Mouse (Mus musculus): ENCODE measurements around the gene Fam92b. TPM values are rescaled to one million over a fixed set of nuclear protein-coding genes. Genes with fewer than 3 reads are reported as not detected.

Gene Fam92b
- total RNA-seq, 2 experiments from 2014 or later = 0.50 to 0.55 TPM

DNA sequence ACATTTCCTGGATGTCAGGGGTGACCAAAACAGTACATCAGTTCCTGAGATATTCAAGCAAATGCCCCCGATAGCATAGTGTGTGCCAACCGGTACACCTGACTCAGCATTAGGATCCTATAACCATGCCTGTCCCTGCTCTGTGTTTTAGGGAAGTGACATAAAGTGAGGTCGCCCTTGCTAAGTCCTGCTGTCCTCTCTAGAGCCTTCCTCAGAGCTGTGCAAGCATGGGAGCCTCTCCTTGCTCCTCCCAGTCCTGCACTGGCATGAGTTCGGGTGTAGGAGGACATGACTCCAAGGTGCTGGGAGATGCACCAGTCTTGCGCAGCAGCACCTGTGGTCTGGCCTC is 14.9 kb downstream of the Fam92b start:
- intact Hi-C loops (cut with DNase I) = no loop called here

DNA sequence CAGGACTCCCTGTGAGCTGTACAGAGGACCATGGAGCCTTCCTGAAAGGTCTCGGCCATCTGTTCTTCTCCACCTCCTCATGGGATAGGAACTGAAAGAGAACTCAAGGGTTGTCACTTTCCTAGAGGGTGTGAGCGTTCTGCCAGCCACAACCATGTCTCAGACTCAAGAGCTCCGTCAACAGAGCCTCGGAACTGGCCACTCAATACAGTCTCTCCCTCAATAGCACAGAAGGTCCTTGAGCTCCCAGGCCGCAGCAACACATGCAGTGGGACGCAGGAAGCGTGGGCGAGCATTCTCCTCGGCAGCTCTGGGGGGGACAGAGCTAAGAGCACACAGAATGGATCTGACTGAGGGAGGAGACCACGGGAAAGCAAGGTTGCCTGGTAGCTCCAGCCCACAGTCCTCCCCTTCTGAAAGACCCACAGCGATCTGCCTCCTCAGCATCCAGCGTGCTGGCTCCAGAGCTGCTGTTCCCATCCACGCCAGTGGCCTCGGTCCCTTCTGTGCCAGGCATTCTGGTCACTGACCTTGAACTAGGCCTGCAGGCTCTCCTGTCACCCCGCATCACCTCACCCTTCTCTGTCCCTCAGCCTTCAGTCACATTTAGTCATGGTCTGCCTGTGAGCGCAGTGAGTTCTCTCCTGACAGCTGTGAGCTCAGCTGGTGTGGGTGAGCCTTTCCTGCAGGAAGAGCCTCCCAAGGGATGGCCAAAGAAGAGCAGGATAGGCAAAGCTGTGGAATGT is 15.4 kb downstream of the Fam92b start:
- peak in 1 of 2 experiments; percentile 43 for DNase-seq (ENCODE audit: low spot score in 2 of 2)
- intact Hi-C loops (cut with DNase I) = no loop called here

More for the DNA sequence above, 14.9 kb downstream of the Fam92b start:
- DNase-seq (ENCODE audit: low spot score in 2 of 2) = no peak

DNA sequence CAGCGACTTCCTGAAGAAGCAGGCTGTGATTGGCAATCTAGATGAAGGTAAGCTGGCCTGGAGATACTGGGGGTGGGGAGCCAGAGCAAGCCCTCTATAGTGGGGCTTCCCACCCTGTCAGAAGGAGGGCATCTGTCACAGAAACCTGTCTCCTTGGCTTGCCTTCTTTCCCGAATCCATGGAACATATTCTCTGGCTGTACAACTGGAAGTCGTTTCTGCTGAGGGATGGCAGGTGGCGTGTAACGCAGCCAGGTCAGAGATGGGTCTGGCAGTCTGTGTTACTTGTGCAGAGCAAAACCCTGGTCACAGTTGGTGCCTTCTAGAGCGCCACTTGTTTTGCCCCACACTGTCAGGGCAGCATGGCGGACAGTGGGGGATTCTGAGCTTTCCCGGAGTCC is 16.9 kb downstream of the Fam92b start:
- intact Hi-C loops (cut with DNase I) = no loop called here
- DNase-seq (ENCODE audit: low spot score in 2 of 2) = no peak

DNA sequence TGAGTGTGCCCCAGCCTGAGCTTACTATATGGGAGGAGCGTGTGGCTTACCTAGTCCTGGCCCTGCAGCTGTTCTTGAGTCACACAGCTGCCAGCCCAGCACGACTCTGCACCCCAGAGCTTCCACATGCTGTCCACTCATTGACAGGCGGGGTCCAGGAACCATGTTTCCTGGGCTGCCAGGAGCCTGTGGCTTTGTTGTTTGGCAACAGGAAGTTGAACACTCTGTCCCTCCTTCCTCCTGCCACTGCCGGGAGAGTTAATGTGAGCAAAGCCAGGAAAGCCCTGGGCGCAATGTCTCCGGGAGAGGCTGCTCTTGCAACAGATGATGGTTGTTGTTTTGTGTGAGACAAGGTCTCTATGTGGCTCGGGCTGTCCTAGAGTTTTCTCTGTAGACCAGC is 24.6 kb downstream of the Fam92b start:
- intact Hi-C loops (cut with DNase I) = no loop called here
- DNase-seq (ENCODE audit: low spot score in 2 of 2) = no peak

DNA sequence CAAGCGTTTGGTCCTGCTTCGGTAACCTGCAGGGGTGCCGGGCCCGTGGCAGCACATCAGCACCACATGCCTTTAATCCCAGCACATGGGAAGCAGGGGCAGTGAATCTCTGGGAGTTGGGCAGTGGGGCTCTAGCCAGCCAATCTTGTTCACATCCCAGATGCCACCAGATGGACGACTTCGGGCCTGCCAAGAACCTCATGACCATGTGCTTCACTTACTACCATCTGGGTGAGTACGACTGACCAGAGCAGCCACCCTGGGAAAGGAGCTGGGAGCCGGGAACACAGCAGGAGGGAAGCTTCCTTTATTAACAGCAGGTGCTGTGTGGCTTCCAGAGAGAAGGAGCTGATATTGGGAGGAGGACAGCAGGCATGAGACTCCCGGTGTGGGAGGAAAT is 26.1 kb downstream of the Fam92b start:
- intact Hi-C loops (cut with DNase I) = no loop called here
- no peak for DNase-seq (ENCODE audit: low spot score in 2 of 2)

DNA sequence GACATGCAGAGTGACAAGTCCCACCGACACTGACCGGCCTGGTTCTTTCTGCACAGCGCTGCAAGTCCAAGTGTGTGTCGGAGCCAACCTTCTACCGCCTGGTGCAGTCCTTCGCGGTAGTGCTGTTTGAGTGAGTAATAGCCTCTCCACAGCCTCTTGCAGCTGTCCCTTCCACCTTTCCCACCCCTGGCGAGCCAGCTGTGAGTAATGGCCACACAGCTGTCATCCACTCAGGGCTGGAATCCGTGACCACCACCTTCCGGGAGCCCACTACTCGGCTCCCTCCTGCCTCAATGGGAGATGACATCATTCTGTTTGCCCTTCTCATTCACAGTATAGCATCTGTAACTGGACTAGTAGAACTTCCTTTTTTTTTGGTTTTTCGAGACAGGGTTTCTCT is 27.2 kb downstream of the Fam92b start:
- no peak for DNase-seq (ENCODE audit: low spot score in 2 of 2)
- intact Hi-C loops (cut with DNase I) = no loop called here

DNA sequence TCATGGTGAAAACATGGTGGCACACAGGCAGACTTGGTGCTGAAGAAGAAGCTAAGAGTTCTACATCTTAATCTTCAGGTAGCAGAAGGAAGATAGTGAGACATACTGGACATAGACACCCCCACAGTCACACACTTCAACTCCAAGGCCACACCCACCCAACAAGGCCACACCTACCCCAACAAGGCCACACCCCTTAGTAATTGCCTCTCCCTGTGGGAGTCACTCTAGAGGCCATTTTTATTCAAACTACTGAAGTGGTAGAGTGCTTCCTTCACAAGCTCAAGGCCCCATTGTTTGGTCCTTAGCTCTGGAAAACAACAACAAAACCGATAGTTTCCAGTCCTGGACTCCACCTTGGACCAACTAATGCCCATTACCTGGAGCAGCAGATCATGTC is 31.2 kb downstream of the Fam92b start:
- DNase-seq (ENCODE audit: low spot score in 2 of 2) = no peak
- intact Hi-C loops (cut with DNase I) = no loop called here

DNA sequence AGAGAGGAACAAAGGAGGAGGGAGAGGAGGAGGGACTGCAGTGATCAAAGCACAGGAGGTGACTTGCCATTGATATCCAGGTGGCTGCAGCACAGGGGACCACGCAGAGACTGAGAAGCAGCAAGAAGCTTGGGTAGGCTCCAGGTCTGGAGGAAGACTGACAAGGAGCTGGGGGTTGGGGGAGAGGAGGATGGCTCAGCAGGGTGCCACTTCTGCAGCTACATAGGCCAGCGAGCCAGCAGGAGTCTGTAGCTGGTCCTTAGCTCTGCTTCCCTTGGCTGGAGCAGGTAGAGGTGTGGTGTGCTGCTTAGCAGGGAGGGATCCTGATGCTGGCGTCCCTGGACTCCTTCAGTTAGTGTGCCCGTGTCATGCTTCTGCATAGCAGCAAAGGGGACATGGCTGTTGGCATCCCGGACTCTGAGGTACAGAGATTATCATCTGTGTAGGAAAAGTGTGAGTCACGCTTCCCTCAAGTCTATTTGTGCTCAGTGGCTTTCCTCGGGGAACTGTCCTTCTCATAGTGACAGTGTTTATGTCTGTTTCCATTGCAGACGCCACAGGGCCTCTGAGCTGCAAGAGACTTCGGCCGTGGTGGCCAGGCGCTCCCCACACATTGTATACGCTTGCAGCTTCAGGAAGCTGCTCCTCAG is 32.5 kb downstream of the Fam92b start:
- intact Hi-C loops (cut with DNase I) = loop anchor here (2.0 kb wide), 1 partner anchor 26 kb away; no protein-coding TSS in a partner anchor
- peak in 1 of 2 experiments; percentile 85 for DNase-seq (ENCODE audit: low spot score in 2 of 2)

DNA sequence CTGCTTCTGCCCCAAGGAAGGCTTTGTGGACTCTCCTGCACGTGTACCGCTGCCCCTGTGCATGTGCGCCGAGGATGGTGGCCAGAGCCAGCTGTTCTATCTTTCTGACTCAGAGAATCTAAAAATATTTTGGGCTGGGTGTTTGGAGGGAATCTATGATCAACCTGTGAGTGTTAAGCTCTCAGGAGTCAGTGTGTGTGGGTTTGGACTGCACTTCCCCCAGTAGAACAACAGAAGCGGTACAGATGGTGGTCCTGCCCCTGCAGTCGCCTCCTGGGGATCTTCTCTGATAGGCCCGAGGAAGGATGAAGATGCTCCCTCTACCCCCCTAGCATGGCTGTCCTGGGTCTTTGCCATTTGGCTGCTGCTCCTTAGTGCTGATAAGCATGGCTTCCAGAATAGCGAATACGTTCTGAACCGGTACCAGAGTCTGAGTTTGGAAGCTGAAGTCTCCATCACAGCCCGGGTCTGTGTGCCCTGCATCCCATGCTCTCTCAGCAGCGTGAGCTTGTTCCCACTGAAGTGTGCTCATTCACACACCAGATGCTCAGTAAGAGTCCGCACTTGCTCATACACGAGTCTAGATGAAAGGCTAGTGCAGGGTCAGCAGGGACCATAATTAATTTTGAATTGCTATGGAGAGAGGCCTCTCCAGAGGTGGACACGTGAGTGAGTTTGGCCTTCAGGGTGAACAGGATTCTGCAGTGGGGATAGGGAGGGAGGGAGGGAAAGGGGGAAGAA is 33.2 kb downstream of the Fam92b start:
- intact Hi-C loops (cut with DNase I) = loop anchor here (2.0 kb wide), 1 partner anchor 25 kb away; no protein-coding TSS in a partner anchor
- DNase-seq (ENCODE audit: low spot score in 2 of 2) = peak in 1 of 2 experiments; percentile 83

DNA sequence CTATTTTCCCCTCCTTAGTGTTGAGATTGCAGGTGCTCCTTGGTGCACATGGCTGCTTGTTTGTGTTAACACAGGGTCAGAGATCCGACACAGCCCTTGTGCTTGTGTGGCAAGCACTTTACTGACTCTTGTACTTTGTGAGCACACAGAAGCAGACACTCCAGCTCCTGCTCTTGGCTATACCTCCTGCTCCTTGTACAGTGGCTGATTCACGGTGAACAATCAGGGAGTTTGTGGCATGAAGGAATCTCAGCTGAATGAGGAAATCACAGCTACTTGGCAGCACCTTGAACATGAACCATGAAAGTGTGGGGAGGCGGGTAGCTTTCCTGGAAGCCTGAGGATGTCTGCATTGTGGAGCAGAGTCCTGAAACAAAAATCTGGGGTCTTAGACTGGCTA is 36.5 kb downstream of the Fam92b start:
- peak in 1 of 2 experiments; percentile 58 for DNase-seq (ENCODE audit: low spot score in 2 of 2)
- intact Hi-C loops (cut with DNase I) = no loop called here

DNA sequence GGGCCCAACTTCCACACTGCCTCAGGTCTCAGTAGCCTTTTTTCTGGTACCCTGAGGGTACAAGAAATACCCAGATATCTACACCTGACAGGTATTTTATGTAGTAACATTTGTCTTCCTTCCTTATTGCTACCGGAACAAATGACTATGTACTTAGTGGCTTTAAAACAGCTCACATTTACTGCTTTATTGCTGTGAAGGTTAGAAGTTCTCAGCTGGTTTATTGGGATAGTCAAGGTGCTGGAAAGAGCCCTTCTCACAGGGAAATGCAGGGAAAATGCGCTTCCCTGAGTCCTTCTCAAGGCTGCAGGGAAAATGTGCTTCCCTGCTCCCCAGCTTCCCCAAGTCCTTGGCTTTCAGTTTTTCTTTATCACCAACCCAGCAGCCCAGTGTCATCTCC is 38.3 kb downstream of the Fam92b start:
- intact Hi-C loops (cut with DNase I) = no loop called here
- no peak for DNase-seq (ENCODE audit: low spot score in 2 of 2)

DNA sequence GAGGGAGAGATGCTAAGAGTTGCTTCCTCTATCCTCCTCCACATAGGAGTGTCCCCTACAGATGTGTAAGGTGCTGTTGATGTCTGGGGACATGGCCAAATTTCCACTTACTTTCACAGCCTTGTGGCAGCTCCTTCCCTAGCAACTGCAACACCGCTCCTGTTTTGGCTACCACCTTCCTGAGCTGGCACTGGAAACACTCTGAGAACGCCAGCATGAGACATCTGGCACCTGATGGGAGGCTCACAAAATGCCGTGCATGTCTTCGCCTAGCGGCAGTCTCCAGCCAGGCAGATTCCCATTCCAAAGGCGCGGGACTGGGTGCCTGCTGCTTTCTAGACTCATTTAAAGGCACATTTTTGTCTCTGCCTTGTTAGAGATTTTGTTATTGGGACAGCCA is 40.6 kb downstream of the Fam92b start:
- DNase-seq (ENCODE audit: low spot score in 2 of 2) = peak; percentile 78 to 95
- intact Hi-C loops (cut with DNase I) = no loop called here

DNA sequence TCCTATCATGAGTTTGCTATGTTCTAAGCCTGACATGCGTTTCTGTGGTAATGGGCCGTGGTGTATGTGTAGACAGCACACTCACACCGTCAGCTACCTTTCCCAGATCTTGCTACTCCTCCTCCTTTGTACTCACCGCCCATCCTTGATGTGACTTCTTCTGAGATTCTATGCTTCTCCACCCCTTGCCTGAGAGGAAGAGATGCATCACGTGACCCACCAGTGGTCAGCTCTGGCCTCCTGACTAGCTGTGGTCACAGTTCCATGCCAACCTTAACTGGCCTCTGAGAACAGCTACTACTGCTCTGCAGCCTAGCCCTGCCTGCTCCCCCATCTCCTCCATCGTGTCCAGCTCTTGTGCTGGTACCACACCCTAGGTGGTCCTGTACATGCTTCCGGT is 41.6 kb downstream of the Fam92b start:
- no peak for DNase-seq (ENCODE audit: low spot score in 2 of 2)
- intact Hi-C loops (cut with DNase I) = no loop called here

DNA sequence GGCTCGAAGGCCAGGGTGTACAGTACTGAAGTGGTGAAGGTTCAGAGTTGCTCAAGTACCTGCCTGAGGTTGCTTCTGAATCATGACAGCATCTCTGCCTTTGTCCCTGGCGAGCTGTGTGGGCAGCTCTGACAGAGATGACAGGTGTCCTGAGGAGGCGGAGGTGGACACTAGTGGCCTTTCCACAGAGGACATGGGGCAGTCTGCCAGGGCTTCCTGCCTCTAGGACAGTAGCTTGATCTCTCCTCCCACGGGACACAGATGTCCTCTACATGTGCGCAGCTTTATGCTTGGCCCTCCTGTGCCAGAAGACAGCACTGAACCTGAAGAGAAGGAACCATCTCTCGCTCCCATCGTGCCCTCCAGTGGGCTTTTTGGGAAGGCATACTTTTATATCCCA is 44.1 kb downstream of the Fam92b start:
- intact Hi-C loops (cut with DNase I) = no loop called here
- DNase-seq (ENCODE audit: low spot score in 2 of 2) = no peak

DNA sequence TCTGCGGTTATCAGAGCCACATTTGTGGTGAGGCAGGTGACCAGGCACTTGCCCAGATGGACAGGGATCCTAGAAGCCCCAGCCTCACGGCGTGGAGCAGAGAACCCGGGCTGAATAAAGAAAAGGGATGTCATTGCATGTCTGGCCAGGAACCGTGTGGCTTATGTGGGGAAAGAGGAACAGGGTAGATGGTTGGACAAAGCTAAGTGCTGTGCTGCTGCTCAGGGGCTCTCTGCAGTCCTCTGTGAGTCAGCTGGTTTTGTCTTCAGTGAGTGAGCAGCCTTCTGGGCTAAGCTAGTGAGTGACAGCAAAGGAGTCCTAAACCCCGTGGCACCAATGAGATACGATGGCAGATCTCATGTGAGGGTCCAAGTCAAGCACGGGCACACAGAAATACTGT is 46.1 kb downstream of the Fam92b start:
- DNase-seq (ENCODE audit: low spot score in 2 of 2) = no peak
- intact Hi-C loops (cut with DNase I) = no loop called here

DNA sequence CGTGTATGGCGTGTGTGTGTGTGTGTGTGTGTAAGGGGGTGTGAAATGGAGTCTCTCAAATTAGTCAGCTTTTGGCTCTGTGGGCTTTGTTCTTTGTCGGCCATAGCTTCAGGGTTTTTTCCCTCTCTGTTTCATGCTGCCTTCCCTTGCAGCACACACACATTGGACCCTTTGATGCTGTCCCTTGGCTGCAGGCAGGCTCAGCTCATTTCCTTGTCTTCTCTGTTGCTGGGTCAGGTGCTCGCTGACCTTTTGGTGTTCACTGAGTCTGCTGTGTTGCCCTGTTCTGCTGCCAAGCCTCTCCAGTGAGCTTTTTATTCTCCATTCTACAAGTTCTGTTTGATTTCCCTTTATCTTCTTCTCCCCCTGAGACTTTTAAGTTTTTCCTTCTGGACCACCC is 47.7 kb downstream of the Fam92b start:
- intact Hi-C loops (cut with DNase I) = no loop called here
- DNase-seq (ENCODE audit: low spot score in 2 of 2) = no peak

DNA sequence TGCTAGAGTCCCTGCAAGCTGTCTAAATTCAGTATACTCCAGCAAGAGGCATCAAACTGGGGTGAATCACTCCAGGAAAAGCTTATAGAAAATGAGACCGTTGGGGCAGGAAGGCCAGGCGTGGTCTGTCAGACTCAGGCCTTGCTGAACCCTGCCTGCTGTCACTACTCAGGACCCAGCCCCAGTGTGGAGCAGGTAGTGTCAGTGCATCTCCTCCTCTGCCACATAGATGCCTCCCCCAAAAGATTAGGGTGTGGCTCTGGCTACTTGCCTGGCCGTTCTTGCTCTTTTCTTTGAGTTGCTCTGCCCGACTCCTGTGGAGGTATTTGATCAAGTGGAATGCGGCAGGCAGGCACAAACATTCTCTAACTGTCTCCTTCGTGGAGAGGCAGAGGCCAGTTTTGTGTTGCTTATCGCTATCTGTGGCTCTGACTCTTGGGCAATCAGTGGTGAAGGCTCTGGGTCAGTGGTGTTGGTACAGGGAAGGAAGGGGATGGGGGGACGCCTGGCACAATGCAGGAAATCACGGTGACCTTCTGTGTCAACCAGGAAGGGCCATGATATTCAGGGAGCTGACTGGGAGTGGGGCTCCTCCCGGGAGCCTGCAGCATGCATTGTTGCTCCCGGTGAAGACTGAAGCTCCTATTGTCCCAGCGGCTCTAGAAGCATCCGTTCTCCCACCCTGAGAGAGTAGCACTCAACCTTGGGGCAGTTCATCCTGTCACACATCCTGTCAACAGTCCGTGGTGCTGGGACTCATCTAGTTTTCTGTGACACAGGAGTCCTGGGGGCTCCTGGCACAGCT is 50.7 kb downstream of the Fam92b start:
- DNase-seq (ENCODE audit: low spot score in 2 of 2) = no peak
- intact Hi-C loops (cut with DNase I) = no loop called here

DNA sequence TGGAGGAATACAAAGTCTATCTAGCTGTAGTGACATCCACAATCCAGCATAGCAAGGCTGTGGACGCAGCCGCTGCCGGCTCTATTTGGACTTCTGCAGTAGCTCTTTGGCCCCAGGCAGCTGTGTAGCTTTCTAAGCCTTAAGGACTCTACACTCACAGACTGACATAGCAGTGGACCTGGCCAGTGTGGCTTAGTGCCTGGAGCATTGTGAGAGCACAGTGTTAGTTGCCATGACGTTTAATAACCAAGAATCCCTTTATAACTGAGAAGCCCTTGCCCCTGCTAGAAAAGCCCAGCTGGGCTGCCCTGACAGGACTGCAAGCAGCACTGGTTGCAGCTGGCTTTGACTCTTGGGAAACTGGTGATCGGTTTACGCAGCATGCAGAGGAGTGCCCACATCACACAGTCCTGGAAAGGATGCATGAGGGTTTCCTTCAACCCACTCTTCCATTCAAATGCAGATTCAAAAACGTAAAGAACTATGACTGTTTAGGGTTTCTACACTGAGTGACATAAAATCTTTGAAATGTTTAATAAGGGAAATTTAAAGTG is 52.4 kb downstream of the Fam92b start:
- intact Hi-C loops (cut with DNase I) = no loop called here
- DNase-seq (ENCODE audit: low spot score in 2 of 2) = no peak

DNA sequence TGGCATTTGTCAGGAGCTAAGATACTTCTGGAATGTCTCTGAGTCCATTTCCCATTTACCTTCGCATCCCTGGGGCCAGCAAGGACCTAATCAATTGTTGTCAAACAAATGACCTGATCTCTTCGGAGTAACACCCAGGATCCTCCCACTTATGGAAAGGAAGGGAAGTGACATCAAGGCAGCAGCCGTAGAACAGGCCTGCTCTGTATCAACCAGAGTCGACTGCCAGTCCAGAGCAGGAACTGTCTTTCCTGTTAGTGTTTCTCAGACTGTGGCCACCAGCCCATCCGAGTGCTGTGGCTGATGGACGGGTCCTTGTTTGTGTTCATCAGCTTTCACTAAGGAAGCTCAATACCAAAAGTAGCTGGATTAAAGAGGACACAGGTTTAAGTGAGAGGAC is 53.0 kb downstream of the Fam92b start:
- DNase-seq (ENCODE audit: low spot score in 2 of 2) = no peak
- intact Hi-C loops (cut with DNase I) = no loop called here

DNA sequence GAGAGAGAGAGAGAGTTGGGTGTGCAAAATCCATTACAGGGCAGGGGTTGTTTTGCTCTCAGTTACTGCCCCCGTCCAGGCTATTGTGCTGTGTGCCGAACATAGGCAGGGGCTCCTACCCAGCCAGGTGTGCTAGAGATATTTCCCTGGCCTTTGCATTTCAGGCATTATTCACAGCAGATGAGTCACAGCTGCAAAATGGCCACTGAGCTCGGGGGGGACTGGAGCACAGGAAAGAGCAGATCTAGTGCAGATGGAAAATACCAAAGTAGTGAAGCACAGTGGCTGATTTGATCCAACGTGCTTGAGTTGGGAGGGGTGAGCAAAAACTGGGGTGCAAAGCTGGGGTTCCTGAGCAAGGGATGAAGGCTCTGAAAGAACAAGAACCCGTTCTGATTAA is 56.3 kb downstream of the Fam92b start:
- peak in 1 of 2 experiments; percentile 52 for DNase-seq (ENCODE audit: low spot score in 2 of 2)
- intact Hi-C loops (cut with DNase I) = no loop called here

Measured in left cerebral cortex, postnatal 25 days (tissue).